Mouse (Mus musculus): ENCODE data around the gene Adprh. TPM values are rescaled to one million over a fixed set of nuclear protein-coding genes. Genes with fewer than 3 reads are reported as not detected.
"Not testable (repeated sequence)": the region's sequence is repeated elsewhere in the genome, so short reads cannot be mapped to it uniquely, and the experiment has no call there.

Adprh gene
- total RNA-seq (2022), result 10 to 100 TPM; 49.8 to 51.5 (median 50.1) TPM

DNA sequence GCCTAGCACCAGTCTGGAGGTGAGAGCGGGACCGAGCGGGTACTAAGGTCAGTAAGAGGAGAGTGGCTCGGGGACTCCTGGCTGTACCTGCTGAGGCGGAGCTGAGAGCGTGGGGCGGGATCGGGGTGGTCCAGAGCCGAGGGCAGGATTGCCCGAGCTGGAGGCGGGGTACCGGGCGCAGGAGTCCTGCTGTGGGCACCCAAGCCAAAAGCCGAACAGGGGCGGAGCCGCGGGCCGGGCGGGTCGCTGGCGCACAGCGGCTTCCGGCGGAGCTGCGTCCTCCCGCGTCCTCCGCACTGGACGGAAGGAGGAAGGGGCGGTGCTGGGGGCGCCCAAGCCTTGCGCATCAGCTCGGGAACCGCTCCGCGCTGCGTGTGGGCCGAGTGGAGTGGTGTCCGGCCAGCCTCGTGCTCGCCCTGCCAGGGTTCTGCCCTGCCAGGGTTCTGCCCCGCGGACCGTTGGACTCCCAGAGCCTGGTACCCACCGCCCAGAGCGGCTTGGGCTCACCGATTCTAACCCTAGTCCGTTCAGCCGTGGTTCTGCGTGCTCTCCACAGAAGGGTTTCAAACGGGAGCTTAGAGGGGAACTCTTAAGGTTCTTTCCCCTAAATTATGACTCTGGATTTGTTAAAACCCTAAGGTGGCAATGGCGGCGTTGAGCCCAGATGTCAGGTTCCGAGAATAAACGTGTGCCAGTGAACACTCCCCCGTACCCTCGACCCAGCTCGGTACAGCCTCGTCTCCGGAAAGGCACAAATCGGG, at the start of gene Adprh:
Gene Adprh (minus strand): TSS at position 262 of the 761 bp plus-strand sequence.
- peak; percentile 94 for DNase-seq

DNA sequence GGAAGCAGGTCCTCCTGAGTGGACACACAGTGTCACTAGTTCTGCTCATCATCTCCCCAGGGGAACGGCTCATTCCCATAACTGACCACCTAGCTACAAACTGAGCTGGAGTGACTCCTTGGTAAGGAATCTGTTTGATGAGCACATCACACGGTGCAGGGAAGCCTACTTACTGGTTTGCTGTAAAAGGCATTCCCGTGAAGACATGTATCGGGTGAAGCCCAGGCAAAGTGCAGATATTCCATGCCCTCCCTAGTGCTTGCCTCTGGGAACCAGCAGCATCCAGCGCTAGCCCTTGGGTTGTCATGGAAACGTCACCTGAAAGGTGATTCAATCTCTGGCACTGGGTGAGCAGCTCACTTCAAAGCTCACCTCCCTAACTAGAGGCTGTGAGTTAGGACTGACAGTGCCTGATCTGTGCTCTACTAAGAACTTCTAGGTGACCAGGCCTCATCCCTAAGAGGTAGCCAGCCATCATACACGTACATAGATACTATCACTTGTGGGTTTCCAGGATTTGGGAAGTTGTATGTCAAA, 44.2 kb upstream of the Adprh start:
- DNase-seq, result no peak

DNA sequence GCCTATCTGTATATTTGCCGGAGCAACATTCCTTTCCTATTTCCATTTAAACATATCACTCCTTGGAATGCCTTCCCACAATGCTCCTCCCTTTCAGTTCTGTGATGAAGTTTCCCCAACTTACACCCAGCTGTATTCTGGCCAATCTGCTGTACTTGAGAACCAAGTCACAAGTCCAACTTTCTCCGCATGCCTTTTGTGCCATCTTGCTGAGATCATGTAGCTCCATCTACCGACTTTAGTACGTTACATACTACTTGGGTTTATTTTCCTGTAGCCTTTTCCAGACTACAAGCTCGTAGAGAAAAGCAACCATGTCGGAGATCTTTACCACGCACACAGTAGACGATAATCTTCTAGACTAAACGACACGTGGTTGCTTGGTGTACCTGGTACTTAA, 41.4 kb upstream of the Adprh start:
- no peak for DNase-seq

DNA sequence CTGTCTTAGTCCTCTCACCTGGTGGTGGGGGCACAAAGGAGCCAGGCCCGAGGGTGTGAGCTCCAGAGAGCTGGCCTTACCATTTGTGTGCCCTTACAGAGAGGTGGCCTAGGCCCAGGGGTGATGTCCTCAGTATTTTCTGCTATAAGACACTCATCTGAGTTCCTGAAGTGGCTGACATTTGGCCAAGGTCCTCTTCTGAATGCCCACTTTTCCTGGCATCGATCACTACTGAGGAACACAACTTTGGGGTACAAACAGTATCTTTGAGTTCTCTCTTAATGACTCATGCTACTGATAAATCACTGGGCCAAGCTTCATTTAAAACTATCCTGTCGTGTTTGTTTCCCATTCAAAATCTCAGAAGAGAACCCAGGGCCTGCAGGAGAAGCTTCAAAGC, 40.0 kb upstream of the Adprh start:
- DNase-seq, result no peak

DNA sequence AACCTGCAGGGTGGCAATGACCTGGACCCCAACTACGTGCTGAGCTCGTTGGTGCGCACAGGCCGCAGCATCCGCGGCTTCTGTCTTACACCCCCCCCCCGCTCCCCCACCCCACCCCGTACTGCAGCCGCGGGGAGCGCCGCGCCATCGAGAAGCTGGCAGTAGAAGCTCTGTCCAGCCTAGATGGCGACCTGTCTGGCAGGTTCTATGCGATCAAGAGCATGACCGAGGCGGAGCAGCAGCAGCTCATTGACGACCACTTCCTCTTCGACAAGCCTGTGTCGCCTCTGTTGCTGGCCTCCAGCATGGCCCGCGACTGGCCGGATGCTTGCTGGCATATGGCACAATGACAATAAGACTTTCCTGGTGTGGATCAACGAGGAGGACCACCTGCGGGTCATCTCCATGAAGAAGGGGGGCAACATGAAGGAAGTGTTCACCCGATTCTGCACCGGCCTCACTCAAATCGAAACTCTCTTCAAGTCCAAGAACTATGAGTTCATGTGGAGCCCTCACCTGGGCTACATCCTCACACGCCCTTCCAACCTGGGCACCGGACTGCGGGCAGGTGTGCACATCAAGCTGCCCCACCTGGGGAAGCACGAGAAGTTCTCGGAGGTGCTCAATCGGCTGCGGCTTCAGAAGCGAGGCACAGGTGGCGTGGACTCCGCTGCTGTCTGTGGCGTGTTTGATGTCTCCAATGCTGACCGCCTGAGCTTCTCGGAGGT, 31.2 kb upstream of the Adprh start:
- no peak for DNase-seq

DNA sequence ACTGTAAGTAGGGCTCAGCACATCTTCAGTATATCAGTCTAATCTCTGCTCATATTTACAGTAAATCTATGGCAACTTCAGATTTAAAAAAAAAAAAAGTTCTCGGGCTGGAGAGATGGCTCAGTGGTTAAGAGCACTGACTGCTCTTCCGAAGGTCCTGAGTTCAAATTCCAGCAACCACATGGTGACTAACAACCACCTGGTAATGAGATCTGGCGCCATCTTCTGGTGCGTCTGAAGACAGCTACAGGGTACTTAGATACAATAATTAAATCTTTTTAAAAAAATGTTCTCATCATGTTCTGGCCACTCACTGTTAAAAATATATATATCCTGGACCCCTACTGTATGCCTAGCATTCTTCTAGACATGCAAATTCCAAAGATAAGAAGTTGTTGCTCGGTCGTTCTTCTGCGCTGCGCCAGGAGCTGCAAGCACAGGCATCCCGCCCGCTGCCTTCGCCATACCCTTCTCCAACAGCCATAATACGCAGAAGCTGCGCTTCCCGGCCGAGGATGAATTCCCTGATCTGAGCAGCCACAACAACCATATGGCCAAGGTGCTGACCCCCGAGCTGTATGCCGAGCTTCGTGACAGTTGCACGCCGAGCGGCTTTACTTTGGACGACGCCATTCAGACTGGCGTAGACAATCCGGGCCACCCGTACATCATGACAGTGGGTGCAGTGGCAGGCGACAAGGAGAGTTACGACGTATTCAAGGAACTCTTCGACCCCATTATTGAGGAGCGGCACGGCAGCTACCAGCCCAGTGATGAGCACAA, 30.5 kb upstream of the Adprh start:
- DNase-seq, result no peak

DNA sequence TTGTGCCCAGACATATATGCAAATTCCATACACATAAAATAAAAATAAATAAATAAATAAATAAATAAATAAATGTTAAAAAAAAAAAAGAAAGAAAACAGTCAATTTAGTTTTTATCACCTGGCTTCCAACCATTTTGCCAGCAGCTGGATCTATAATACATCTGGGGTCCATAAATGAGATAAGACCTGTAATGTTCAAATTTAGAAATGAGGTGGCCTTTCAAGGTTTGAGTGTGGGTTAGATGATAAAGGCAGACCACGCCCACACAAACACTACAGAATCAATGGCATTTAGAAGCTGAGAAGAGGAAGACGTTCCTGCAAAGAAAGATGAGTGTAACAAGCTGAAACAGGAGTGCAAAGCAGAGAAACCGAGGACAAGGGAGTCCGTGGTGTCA, 28.8 kb upstream of the Adprh start:
- DNase-seq, result no peak

DNA sequence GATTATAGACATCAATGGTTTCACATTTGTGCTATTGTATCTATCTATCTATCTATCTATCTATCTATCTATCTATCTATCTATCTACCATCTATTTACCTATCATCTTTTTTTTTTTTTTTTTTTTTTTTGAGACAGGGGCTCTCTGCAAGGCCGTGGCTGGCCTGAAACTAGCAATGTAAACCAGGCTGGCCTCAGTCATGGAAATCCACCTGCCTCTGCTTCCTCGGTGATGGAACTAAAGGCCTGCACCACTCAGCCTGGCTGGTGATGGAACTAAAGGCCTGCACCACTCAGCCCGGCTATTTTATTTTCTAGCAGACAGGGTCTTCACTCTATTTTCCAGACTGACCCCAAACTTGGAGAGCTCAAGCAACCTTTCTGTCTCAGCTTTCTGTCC, 25.8 kb upstream of the Adprh start:
- no peak for DNase-seq

DNA sequence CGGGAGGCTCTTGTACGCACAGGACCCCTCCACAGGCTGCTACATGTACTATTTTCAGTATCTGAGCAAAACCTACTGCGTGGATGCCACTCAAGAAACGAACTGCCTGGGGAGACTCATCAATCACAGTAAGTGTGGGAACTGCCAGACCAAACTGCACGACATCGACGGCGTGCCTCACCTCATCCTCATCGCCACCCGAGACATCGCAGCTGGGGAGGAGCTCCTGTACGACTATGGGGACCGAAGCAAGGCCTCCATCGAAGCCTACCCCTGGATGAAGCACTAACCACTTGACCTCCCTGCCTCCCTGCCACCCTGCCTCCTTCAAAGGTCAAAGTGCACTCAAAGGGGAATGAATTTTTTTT, 24.7 kb upstream of the Adprh start:
- not testable (repeated sequence) for DNase-seq

DNA sequence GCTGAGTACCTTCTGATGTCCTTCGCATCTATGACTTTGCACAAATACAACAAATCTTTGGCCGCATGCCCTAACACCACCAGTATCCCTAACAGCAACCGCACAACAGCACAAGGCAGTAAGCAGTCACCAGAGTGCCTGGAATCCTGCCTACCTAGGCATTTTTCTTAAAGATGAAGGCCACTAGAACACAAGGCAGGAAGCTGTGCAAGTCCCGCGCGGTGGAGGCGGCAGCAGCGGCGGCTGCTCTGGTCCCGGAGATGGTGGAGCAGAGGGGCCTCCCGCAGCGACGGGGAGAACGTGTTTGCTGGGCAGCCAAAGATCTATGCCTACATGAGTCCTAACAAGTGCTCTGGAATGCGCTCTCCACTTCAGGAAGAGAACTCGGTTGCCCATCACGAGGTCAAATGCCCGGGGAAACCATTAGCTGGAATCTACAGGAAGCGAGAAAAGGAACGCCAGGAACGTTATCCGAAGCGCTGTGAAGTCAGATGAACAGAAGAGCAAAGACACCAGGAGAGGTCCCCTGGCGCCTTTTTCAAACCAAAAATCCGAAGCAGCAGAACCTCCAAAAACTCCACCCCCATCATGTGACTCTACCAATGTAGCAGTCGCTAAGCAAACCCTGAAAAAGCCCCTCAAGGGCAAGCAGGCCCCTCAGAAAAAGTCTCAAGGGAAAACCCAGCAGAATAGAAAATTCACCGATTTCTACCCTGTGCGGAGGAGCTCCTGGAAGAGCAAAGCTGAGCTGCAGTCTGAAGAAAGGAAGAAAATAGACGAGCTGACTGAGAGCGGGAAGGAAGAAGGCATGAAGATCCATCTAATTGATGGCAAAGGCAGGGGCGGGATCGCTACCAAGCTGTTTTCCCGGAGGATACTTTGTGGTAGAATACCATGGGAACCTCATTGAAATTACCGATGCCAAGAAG, 24.1 kb upstream of the Adprh start:
- DNase-seq, result peak; percentile 48

DNA sequence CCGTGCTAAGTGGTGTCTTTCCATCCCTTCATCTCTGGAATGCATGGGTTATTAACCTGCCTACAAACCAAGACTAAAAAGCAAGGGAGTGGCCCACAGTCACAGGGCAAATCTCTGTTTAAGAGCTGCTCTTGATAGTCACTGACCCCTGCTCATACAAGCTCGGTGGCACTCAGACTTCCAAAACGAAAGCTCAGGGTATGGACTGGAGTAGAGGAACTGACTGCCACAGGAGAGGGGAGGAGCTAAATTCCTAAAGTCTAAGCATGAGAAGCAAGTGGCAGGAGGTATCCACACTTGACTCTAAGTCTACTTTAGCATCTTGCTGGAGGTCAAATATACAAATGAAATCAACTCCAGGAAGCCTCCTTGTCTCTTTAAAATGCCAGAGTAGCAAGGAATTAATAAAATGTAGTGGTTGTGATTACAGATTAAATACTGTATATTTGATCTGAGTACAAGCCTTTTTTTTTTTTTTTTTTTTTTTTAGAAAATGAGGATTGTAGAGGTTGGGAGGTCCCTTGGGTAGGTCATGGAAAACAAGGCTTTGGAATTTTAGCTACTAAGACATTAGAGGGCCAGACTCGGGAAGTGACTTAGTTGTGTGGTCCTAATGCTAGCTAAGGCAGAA, 23.3 kb upstream of the Adprh start:
- no peak for DNase-seq

DNA sequence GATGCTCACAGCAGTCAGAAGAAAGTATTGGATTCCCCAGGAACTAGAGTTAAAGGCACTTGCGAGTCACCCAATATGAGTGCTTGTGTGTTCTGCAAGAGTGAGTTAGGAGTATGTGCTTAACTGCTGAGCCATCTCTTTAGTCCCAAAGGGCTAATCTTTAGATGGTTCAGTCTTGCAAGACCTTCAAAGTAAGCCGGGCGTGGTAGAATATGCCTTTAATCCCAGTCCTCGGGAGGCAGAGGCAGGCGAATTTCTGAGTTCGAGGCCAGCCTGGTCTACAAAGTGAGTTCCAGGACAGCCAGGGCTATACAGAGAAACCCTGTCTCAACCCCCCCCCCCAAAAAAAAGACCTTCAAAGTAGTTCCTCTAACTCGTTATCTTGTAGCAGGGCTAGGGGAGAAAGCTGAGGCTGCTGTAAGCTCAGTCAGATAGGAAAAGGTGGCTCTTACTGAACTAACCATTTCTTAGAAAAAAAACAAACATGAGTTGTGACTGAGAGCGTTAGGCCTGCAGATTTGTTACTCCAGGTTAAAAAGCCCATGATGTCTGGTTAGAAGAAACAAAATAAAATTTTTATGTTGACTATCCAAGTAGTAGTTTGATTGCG, 22.3 kb upstream of the Adprh start:
- no peak for DNase-seq

DNA sequence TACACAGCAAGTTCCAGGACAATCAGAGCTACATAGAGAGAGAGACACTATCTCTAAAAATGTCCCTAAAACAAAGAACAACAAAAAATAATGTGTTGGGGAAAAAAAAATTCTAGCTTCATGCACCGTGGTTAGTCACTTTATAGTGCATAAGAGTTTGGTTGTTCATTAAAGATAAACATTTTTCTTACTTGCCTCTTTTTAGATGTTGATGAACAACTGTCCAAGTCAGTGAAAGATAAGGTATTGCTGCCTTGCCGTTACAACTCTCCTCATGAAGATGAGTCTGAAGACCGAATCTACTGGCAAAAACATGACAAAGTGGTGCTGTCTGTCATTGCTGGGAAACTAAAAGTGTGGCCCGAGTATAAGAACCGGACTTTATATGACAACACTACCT, 21.2 kb upstream of the Adprh start:
- no peak for DNase-seq

DNA sequence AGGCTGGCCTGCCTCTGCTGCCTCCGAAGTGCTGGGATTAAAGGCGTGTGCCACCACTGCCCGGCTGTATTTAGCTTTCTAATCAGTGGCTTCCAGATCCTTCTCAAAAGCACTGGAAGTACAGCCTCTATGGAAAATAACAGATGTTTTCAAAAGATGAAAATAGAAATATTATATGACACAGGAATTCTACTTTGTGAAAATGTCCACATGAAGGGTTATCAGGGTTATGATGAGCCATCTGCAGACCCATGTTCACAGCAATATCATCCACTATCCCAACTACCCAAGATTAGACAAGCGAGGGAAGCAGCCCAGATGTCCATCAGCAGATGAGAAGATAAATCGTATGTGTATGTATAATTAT, 20.0 kb upstream of the Adprh start:
- DNase-seq, result no peak

DNA sequence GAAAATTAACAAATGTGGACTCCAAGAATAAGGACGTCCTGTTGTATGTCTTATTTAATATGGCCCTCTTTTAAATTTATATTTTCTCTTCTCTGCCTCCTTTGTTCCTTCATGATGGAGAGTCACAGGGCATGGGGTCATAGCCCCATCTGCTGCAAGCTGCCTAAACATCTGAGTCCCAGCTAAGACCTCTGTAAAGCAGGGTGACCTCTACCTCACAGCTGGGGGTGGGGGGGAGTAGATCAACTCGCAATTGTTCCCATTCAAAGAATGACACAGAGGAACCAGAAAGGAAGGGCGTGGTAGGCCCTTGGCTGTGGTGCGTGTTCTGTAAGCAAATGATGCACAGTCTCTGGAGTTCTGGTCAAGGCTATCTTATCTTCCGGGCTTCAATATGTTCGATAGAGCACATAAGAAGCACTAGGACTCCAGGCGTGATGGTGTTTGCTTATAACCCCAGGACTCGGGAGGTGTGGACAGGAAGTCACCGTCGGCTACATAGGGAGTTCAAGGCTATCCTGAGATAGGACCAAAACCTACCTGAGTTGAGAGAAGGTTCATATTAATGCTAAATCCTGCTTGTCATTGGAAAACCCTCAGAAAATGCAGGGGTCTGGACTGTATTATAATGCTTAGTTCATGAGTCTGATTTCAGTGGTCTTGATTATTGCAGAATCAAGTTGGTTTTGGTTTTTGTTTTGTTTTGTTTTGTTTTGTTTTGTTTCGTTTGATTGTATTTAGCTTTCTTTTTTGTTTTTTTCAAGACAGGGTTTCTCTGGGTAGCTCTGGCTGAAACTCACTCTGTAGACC, 19.4 kb upstream of the Adprh start:
- no peak for DNase-seq

DNA sequence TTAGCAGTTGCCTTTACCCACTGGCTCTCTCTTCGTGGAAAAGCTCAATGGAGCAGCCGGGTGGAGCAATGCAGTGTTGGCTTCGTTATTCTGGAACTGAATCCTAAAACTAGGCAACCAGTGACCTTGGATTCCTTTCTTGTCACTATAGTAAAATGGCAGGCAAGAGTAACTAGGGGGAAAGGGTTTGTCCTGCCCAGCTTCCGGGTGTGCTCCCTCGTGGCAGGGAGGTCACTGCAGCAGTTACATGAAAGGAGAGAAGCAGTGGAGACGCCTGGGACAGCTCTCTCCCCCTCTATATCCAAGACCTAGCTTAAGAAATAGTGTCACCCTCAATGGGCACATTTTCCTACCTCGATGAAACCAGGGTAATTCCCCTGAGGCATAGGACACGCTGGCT, 16.9 kb upstream of the Adprh start:
- DNase-seq, result no peak

DNA sequence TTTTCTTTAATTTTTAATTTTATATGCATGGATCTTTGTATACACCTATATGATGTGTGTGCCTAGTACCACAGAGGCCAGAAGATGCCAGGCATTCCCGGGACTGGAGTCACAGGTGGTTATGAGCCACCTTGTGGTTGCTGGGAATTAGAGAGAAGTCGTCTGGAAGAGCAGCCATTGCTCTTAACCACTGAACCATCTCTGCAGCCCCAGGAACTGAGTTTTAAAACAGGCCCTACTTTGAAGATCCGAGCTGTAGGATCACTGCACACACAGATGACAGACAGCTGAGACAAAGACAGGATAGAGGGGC, 16.2 kb upstream of the Adprh start:
- no peak for DNase-seq

DNA sequence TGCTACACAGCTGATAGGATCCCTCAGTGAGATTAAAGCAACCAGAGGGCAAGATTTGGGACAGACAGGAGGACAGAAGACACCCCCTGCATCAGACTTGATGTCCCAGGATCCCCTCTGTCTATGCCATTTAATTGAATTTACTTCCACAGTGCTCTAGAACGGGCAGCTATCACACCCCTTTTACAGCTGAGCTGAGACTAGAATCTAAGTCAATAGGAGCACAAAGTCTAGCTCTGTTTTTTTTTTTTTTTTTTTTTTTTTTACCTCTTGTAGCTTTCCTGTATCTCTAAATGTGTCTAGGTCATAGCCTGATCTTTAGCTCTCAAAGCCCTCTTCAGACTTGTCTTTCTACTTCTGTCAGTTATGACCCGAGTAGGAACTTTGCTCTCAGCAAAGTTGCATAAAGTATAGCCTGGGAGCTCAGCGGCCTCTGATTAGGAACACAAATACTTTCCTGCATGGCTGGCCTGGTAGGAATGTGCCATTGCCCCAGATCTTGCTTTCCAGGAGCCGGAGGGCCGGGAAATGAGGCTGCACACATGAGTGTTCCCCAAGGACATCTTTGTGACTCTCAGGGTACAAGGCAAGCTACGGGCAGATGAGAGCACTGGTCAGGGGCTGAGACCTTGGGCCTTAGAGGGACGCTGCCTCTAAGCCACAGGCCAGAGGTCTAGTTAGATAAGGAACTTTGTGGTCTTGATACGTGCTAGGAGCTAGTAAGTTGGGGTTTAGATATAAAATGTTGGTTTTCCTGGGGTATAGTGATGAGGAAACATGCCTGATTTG, 15.6 kb upstream of the Adprh start:
- DNase-seq, result peak; percentile 72

DNA sequence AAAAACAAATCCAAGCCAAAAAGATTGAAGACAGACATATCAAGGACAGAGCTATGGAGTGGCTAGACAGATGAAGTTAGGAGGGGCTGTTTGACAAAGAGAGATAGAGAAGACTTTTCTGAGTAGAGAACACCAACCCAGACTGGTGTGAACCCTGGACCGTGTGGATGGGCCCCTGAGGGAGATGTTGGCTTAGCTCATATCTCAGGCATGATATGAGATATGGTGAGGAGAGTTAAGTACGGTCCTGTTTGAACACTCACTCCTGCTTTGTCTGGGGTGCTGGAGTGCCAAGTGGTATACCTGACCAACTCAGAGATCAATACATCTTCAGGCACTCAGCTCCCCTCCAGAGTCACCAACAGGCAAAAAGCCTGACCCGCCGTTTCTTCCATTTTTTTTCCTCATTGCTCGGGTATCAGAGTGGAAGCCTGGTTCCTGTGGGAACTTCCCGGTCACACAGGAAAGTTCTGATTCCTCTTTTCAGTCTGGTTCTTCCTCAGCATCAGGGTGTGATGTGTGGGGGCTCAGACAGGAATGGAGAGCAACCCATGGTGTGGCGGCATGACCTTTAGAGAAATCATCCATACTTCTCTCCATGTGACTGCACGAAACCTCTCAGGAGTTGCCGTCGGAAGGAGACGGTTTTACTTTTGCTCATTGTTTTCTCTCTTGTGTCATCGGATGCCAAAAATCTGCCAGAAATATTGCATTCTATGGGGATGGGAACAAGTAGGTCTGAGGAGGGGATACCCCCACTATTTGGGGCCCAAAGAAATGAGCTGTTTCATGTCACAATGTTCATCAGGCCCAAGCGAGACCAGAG, 14.8 kb upstream of the Adprh start:
- DNase-seq, result no peak

Measured in adrenal gland, adult 8-10 months (tissue).